Mouse (Mus musculus): ENCODE results near the gene Crybb1.

GRCm38 (mm10) chr5:112238781-112239482 lies 16.7 kb upstream of the Crybb1 start:
- TF ChIP-seq POLR2A (IDR thresholded peaks at IDR 0.05; ENCODE audit: borderline replicate concordance, control insufficient read depth, low read depth, low read length): no peak
- TF ChIP-seq CTCF (IDR thresholded peaks at IDR 0.05; ENCODE audit: control insufficient read depth, insufficient read depth, low read length): no peak
